Mouse (Mus musculus) midbrain, postnatal 0 days (tissue): ENCODE results near the gene Iqschfp. TPM values are rescaled to one million over a fixed set of nuclear protein-coding genes. Genes with fewer than 3 reads are reported as not detected.

Experiments
- ATAC-seq: fragments of 200-750 bp; cut with Nextera tagmentation; 2 replicates; pipeline ENCODE4 v1.8.0; 2017; ENCODE audit warnings: moderate number of reproducible peaks, mild to moderate bottlenecking, moderate TSS enrichment, moderate library complexity; ENCODE audit not compliant: low FRiP score
- DNase-seq: peaks from one replicate; pipeline ENCODE4 v3.0.0-alpha.2; 2015; ENCODE audit warnings: low spot score
- H3K27ac ChIP-seq: fragments of 300-500 bp; sonication (generic); 2 replicates; pipeline ENCODE4 v1.5.1; 2014; ENCODE audit warnings: low read depth, mild to moderate bottlenecking, low read length, mixed read lengths
- H3K27me3 ChIP-seq: fragments of 300-500 bp; sonication (generic); 2 replicates; pipeline ENCODE4 v1.6.1; 2014; ENCODE audit warnings: low read length, control low read depth, mixed read lengths; ENCODE audit not compliant: insufficient read depth
- H3K36me3 ChIP-seq: fragments of 300-500 bp; sonication (generic); 2 replicates; pipeline ENCODE4 v1.6.1; 2014; ENCODE audit warnings: low read length, control low read depth, mixed read lengths; ENCODE audit not compliant: insufficient read depth
- H3K4me1 ChIP-seq: fragments of 300-500 bp; sonication (generic); 2 replicates; pipeline ENCODE4 v1.6.1; 2014; ENCODE audit warnings: mild to moderate bottlenecking, control low read depth, antibody characterized with exemption, low read length, mixed read lengths; ENCODE audit not compliant: insufficient read depth
- H3K4me2 ChIP-seq: fragments of 300-500 bp; sonication (generic); 2 replicates; pipeline ENCODE4 v1.6.1; 2014; ENCODE audit warnings: low read depth, mild to moderate bottlenecking, low read length, mixed read lengths; ENCODE audit not compliant: poor library complexity, severe bottlenecking
- H3K4me3 ChIP-seq: fragments of 300-500 bp; sonication (generic); 2 replicates; pipeline ENCODE4 v1.5.1; 2014; ENCODE audit warnings: low read depth, mild to moderate bottlenecking, low read length, moderate library complexity
- H3K9ac ChIP-seq: fragments of 300-500 bp; sonication (generic); replicated peaks from 2 replicates; pipeline ENCODE4 v1.6.1; 2014; ENCODE audit warnings: mild to moderate bottlenecking, low read length, moderate library complexity, mixed read lengths; ENCODE audit not compliant: poor library complexity, severe bottlenecking
- H3K9me3 ChIP-seq: fragments of 300-500 bp; sonication (generic); 2 replicates; pipeline ENCODE4 v1.6.1; 2016; ENCODE audit warnings: low read length, control low read depth
- CTCF ChIP-seq: IDR thresholded peaks from 2 replicates; pipeline ENCODE4 v1.5.1; 2016; ENCODE audit warnings: antibody characterized with exemption, mild to moderate bottlenecking
- WGBS: fragments of 180-500 bp; shearing (Covaris S2); extraction: QIAGEN DNeasy Blood & Tissue Kit; methylation state at CpG from one replicate; pipeline ENCODE4 v1.1.7; 2014; 5-methylcytosine and 5-hydroxymethylcytosine counted together
- polyA plus RNA-seq: library from polyadenylated mRNA; unstranded; fragments of >200 nt; fragmentation: Nextera tagmentation; extraction: Ambion mirVana; gene quantifications from 2 replicates; pipeline ENCODE4 v1.2.1, GENCODE M21; 2015
- total RNA-seq: library from RNA; depleted of rRNA; stranded (reverse); fragments of >200 nt; gene quantifications from 2 replicates; pipeline ENCODE4 v1.2.3, GENCODE M21; 2014

Iqschfp gene
- total and polyA plus RNA-seq, 2 experiments from 2014 or later, result 4.5 to 5.7 TPM

DNA sequence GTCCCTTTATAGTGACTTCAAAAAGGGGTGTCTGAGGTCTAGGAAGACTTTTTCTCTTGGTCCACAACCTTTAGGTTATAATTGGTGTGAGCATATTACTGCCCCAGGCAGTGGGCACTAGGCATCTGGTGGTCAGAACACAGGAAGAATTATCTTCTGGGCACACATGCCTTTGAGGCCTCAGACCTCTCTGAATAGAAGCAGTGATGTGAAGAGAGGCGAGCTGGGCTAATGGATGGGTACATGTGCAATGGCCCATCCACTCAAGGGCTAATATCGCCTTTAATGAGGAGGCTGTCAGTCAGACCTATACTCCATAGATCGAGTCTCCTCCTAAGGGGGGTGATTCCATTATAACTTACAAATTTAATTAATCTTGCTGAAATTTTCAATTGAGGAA is 7.7 kb upstream of the Iqschfp start:
- Histone ChIP-seq H3K9ac (no peak overlapping the region), H3K36me3 (no peaks in the 10 kb centered on the region), H3K4me3 (no peak overlapping the region), H3K4me1 (no peaks in the 10 kb centered on the region), H3K27me3 (no peaks in the 10 kb centered on the region), H3K27ac (no peak overlapping the region), H3K9me3 (no peaks in the 10 kb centered on the region), H3K4me2 (no peak overlapping the region)
- WGBS, result 60% methylated on average over 3 of the region's 3 CpGs
- TF ChIP-seq CTCF, result no peak
- ATAC-seq (no peak), DNase-seq (no peak)

GRCm38 (mm10) chr3:67886176-67886575 is 5.9 kb upstream of the Iqschfp start:
- DNase-seq (no peak), ATAC-seq (no peak)
- no peak for TF ChIP-seq CTCF
- H3K9ac ChIP-seq, result no peak overlapping the region
- no peak overlapping the region for H3K27ac ChIP-seq
- WGBS, result 61% methylated on average over 1 of the region's 1 CpGs
- no peaks in the 10 kb centered on the region for H3K4me1 ChIP-seq
- H3K36me3 ChIP-seq, result no peaks in the 10 kb centered on the region
- no peaks in the 10 kb centered on the region for H3K9me3 ChIP-seq
- no peaks in the 10 kb centered on the region for H3K27me3 ChIP-seq
- no peak overlapping the region for H3K4me2 ChIP-seq
- no peak overlapping the region for H3K4me3 ChIP-seq

DNA sequence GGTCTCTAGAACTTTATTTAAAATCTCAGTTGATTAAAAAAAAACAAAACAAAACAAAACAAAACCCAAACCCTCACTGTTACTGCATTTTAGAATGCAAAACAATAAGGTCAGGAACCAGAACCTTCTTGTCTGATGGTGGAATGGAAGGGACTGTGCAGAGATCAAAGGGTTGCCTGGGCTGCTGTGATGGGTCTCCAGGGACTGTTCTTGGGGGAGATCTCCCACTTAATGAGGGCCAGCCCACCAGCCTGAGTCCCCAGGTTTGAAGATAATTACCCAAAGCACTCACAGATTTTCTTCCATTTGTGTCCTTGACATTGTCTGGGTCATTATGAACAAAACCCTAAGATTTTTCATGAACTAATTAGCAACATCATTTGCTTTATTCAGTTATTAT is 4.8 kb upstream of the Iqschfp start:
- Histone ChIP-seq H3K4me1 (no peaks in the 10 kb centered on the region), H3K4me2 (no peak overlapping the region), H3K27ac (no peak overlapping the region), H3K9ac (no peak overlapping the region), H3K36me3 (no peaks in the 10 kb centered on the region), H3K9me3 (no peaks in the 10 kb centered on the region), H3K4me3 (no peak overlapping the region), H3K27me3 (no peaks in the 10 kb centered on the region)
- no peak for DNase-seq
- no peak for TF ChIP-seq CTCF
- no peak for ATAC-seq

DNA sequence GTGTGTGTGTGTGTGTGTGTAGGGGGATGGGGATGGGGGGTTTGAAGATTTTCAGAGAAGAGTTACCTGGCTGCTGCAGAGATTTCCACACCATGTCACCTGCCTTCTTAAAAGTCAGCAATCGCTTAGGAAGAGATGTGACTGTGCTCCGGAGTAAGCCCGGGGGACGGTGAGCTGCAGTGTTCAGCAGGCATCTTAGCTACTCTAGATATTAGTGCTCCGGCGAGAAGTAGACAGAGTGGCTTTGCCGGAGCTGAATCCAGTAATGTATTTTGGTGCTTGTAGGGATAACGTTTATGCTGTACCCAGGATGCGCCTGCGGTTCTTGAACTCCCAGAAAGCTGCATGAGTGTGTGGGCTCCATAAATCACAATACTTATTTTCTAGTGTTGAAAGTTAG is 736 bp downstream of the Iqschfp start:
- Histone ChIP-seq H3K4me3 (peak overlapping the region; percentile 42), H3K9me3 (no peaks in the 10 kb centered on the region), H3K36me3 (no peaks in the 10 kb centered on the region), H3K4me1 (no peaks in the 10 kb centered on the region), H3K27me3 (no peaks in the 10 kb centered on the region), H3K9ac (0 out of 2 replicates have a peak overlapping the region, but pooled peaks have one; percentile 54), H3K4me2 (peak overlapping the region; percentile 57), H3K27ac (0 out of 2 replicates have a peak overlapping the region, but pooled peaks have one; percentile 55)
- peak; percentile 26 for DNase-seq
- no peak for TF ChIP-seq CTCF
- 54% methylated on average over 10 of the region's 10 CpGs for WGBS
- no peak for ATAC-seq

DNA sequence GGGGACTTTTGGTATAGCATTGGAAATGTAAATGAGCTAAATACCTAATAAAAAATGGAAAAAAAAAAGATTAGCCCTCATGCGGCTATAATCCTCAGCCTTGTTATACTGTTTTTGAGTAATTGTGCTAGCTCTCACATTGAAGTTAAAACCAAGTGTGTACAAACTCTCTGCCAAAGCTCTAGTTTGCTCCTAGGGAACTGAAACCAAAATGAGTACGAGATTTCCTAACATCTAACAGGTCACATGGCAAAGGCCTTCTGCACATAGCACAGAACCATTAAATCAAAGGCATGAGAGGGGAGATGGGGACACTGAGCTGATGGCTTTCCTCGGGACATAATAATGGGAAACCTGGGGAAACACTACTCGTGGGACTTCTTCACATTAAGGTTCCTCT is 10.5 kb downstream of the Iqschfp start:
- Histone ChIP-seq H3K4me3 (no peak overlapping the region), H3K9me3 (no peaks in the 10 kb centered on the region), H3K4me2 (no peak overlapping the region), H3K27ac (no peak overlapping the region), H3K4me1 (no peaks in the 10 kb centered on the region), H3K27me3 (no peaks in the 10 kb centered on the region), H3K36me3 (no peaks in the 10 kb centered on the region), H3K9ac (no peak overlapping the region)
- WGBS, result 77% methylated on average over 4 of the region's 4 CpGs
- no peak for DNase-seq
- ATAC-seq, result no peak
- TF ChIP-seq CTCF, result no peak

GRCm38 (mm10) chr3:67908586-67908985 is 16.6 kb downstream of the Iqschfp start:
- H3K27ac ChIP-seq, result no peak overlapping the region
- H3K4me1 ChIP-seq, result no peaks in the 10 kb centered on the region
- no peak overlapping the region for H3K4me2 ChIP-seq
- no peak overlapping the region for H3K9ac ChIP-seq
- no peaks in the 10 kb centered on the region for H3K36me3 ChIP-seq
- DNase-seq (no peak), ATAC-seq (no peak)
- no peak overlapping the region for H3K4me3 ChIP-seq
- H3K27me3 ChIP-seq, result no peaks in the 10 kb centered on the region
- no peaks in the 10 kb centered on the region for H3K9me3 ChIP-seq
- TF ChIP-seq CTCF, result no peak
- WGBS, result 77% methylated on average over 2 of the region's 2 CpGs
